Mouse (Mus musculus) mature B cell (primary cell): Measurements from ENCODE around the gene Clp1.

Source experiments
- in situ Hi-C: fragments of 300-500 bp; cut with MboI; formaldehyde crosslinking; loops from 2 replicates; pipeline ENCODE4 v1.14.3; 2019

Gene Clp1

GRCm38 (mm10) chr2:84714422-84714810, 12.7 kb downstream of the Clp1 start:
- in situ Hi-C loops, result no loop called here

- in situ Hi-C loops, result no loop called here
Measured at GRCm38 (mm10) chr2:84711898-84712297, 15.3 kb downstream of the Clp1 start.

GRCm38 (mm10) chr2:84707523-84707922, 19.6 kb downstream of the Clp1 start:
- in situ Hi-C loops, result no loop called here

- in situ Hi-C loops, result no loop called here
Measured at GRCm38 (mm10) chr2:84705295-84705694, 21.9 kb downstream of the Clp1 start.

GRCm38 (mm10) chr2:84704329-84704728, 22.8 kb downstream of the Clp1 start:
- in situ Hi-C loops, result no loop called here

- in situ Hi-C loops, result no loop called here
Measured at GRCm38 (mm10) chr2:84703497-84703896, 23.7 kb downstream of the Clp1 start.

- in situ Hi-C loops, result no loop called here
Measured at GRCm38 (mm10) chr2:84695007-84695695, 32.0 kb downstream of the Clp1 start.

- in situ Hi-C loops, result no loop called here
Measured at GRCm38 (mm10) chr2:84690050-84690449, 37.1 kb downstream of the Clp1 start.

GRCm38 (mm10) chr2:84688080-84688844, 38.9 kb downstream of the Clp1 start:
- in situ Hi-C loops, result no loop called here

GRCm38 (mm10) chr2:84682605-84683183, 44.5 kb downstream of the Clp1 start:
- in situ Hi-C loops, result no loop called here

GRCm38 (mm10) chr2:84679016-84679415, 48.1 kb downstream of the Clp1 start, which contains the start of gene Tmx2:
Tmx2 (minus strand) TSS chr2:84679140.
- in situ Hi-C loops, result no loop called here

- in situ Hi-C loops, result no loop called here
Measured at GRCm38 (mm10) chr2:84677968-84678880, 48.9 kb downstream of the Clp1 start, which contains the start of the genes Gm28635 and Med19. Gm28635 (minus strand) TSS chr2:84678041. Med19 (plus strand) TSS chr2:84678402.

GRCm38 (mm10) chr2:84677270-84677967, 49.7 kb downstream of the Clp1 start:
- in situ Hi-C loops, result no loop called here
